Mouse (Mus musculus): ENCODE data around the gene Sbpl. TPM values are rescaled to one million over a fixed set of nuclear protein-coding genes. Genes with fewer than 3 reads are reported as not detected.

Sbpl gene
- polyA plus RNA-seq, 1 experiment = not detected

DNA sequence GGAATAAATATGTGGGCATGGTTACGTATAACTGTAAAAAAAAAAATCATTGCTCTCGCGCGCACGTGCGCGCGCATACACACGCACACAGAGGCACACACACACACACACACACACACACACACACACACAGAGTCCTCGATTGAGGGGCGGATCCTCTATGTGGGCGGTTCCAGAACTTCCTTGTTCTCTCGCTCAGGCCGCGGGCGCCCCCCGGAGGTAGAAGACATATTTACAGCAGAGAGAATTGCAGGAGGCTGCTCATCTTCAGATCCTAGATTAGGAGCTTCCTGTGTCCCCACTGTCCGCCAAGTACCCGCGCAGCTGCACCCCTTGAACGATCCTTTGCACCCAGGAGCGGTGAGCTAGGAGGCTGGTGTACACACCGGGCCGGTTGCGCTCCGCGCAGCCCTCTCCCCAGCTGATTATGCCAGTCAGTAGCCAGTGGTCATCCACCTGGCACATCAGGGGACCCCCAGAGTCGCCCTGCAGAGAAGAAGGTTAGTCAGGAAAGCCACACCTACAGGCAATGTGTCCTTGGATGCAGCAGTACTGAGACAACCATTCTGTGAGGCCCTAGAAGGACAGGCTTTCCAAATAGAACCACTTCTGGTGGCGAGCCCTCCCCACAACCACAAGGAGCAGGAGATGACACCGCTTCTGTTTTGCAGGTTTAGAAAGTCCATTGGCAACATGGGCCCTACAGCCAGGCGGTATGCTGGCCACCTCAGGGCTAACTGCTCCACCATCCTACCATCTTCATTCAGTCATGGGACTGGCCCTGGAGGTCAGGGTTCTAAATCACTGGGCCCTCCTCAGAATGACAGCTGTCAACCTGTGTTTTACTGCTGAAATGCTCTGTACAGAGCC is 38.7 kb upstream of the Sbpl start:
- Histone ChIP-seq H3K4me3 (ENCODE audit: control insufficient read depth, low read depth, low read length) (no peak overlapping the region), H3K36me3 (ENCODE audit: control insufficient read depth, insufficient read depth, low read length) (no peaks in the 10 kb centered on the region), H3K27me3 (ENCODE audit: control insufficient read depth, insufficient read depth, low read length) (no peaks in the 10 kb centered on the region), H3K4me1 (ENCODE audit: control insufficient read depth, insufficient read depth, low read length) (peaks cover 2% of the 10 kb centered on the region), H3K27ac (ENCODE audit: control insufficient read depth, insufficient read depth, low read depth, low read length) (no peak overlapping the region)
- TF ChIP-seq CTCF (IDR thresholded peaks at IDR 0.05; ENCODE audit: control insufficient read depth, insufficient read depth, insufficient replicate concordance, low read depth, low read length) (peak; percentile 61; the same call in 1 of the 2 replicates), POLR2A (IDR thresholded peaks at IDR 0.05; ENCODE audit: control insufficient read depth, low read depth, low read length) (no peak)

DNA sequence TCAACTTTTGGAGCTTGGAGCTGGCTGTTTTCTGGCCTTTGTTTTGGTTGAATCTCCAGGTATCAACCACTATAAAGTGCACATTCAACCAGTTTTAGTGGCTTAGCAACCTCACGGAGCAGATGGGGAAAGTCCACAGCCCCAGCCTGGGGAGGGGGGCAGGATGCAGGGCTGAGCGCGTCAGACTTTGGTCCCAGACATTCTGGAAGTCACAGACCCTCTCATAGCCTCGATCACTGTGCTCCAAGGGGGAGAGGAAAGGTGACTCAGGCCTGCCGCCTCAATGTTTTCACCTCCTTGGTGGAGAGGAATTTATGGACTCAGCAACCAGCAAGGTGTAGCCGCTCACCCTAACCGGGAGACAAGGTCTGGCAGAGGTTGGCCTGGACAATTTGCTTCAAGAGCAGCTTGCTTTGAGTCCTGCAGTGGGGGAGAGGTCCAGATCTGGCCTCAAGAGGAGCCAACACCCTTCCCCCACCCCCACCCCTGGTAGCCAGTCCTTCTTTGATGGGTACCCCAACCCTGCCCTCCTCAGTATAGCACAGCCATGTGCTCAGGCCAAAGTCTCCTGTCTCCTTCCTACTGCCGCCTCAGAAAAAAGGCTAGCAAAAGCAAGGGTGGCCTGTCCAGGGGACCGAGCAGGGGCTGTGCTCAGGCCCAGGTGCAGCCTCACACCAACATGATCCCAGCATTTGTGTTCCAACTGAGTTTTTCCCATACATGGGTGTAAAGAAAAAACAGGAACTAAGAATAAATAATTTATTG is 37.9 kb upstream of the Sbpl start:
- Histone ChIP-seq H3K4me1 (ENCODE audit: control insufficient read depth, insufficient read depth, low read length) (peaks cover 2% of the 10 kb centered on the region), H3K36me3 (ENCODE audit: control insufficient read depth, insufficient read depth, low read length) (no peaks in the 10 kb centered on the region), H3K27ac (ENCODE audit: control insufficient read depth, insufficient read depth, low read depth, low read length) (no peak overlapping the region), H3K4me3 (ENCODE audit: control insufficient read depth, low read depth, low read length) (no peak overlapping the region), H3K27me3 (ENCODE audit: control insufficient read depth, insufficient read depth, low read length) (no peaks in the 10 kb centered on the region)
- no peak for TF ChIP-seq POLR2A (IDR thresholded peaks at IDR 0.05; ENCODE audit: control insufficient read depth, low read depth, low read length)
- no peak for TF ChIP-seq CTCF (IDR thresholded peaks at IDR 0.05; ENCODE audit: control insufficient read depth, insufficient read depth, insufficient replicate concordance, low read depth, low read length)

DNA sequence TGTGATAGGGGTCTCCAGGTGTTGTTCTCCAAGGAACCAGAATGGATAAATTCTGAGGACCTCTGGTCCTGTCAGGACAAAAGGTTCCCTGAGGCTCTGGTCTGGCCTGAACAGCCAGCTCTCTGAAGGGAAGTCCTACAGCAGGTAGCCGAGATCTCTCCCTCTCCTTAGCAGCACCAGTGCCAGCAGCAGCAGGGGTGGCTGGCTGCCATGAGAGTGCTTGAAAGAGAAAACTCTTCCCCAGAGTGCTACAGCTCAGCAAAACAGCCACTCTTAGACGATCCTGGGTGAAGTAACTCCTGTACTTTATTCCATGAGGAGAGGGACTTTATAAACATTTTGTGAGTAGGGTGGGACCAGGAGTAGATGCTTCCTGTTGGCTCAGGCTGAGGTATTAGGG is 34.7 kb upstream of the Sbpl start:
- Histone ChIP-seq H3K4me1 (ENCODE audit: control insufficient read depth, insufficient read depth, low read length) (peaks cover 2% of the 10 kb centered on the region), H3K27me3 (ENCODE audit: control insufficient read depth, insufficient read depth, low read length) (no peaks in the 10 kb centered on the region), H3K36me3 (ENCODE audit: control insufficient read depth, insufficient read depth, low read length) (no peaks in the 10 kb centered on the region), H3K27ac (ENCODE audit: control insufficient read depth, insufficient read depth, low read depth, low read length) (no peak overlapping the region), H3K4me3 (ENCODE audit: control insufficient read depth, low read depth, low read length) (no peak overlapping the region)
- TF ChIP-seq CTCF (IDR thresholded peaks at IDR 0.05; ENCODE audit: control insufficient read depth, insufficient read depth, insufficient replicate concordance, low read depth, low read length) (no peak), POLR2A (IDR thresholded peaks at IDR 0.05; ENCODE audit: control insufficient read depth, low read depth, low read length) (no peak)

DNA sequence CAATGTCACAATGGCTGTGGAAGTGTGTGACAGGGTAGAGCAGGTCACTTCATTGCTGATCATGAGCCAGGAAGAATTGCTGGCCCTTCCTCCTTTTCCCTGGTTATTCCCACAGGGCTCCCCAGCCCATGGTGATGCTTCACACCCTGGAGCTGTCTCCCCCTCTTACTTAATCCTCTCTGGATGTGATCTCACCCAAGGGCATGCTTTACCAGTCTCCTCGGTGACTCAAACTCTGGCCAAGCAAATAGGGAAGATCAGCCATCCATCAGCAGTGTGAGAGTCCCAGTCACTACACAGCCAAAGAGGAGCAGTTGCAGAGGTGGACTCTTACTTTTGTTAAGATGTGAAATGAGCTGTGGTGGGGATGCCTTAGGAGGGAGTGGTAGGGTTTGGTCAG is 29.9 kb upstream of the Sbpl start:
- Histone ChIP-seq H3K4me3 (ENCODE audit: control insufficient read depth, low read depth, low read length) (no peak overlapping the region), H3K36me3 (ENCODE audit: control insufficient read depth, insufficient read depth, low read length) (no peaks in the 10 kb centered on the region), H3K27ac (ENCODE audit: control insufficient read depth, insufficient read depth, low read depth, low read length) (no peak overlapping the region), H3K27me3 (ENCODE audit: control insufficient read depth, insufficient read depth, low read length) (no peaks in the 10 kb centered on the region), H3K4me1 (ENCODE audit: control insufficient read depth, insufficient read depth, low read length) (no peaks in the 10 kb centered on the region; the same call in 1 of the 2 replicates)
- no peak for TF ChIP-seq CTCF (IDR thresholded peaks at IDR 0.05; ENCODE audit: control insufficient read depth, insufficient read depth, insufficient replicate concordance, low read depth, low read length)

DNA sequence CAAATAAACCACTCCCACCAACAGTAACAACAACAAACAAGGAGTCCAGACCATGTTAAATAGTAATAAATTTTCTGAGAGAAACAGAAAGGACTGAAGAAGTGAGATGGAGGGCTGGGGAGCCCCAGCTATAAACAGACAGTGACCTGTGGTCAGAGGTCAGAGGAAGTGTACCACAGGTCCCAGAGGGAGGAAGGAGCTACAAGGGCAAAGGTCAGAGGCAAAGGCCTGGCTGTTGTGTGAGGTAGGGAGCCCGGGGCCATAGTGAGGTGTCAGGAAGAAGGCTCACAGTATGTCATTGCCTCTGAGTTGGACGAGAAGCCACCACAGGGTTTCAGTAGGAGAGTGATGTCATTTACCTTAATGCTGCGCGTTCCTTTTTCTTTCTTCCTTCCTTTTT is 27.8 kb upstream of the Sbpl start:
- Histone ChIP-seq H3K4me3 (ENCODE audit: control insufficient read depth, low read depth, low read length) (no peak overlapping the region), H3K4me1 (ENCODE audit: control insufficient read depth, insufficient read depth, low read length) (no peaks in the 10 kb centered on the region; the same call in 1 of the 2 replicates), H3K36me3 (ENCODE audit: control insufficient read depth, insufficient read depth, low read length) (no peaks in the 10 kb centered on the region), H3K27ac (ENCODE audit: control insufficient read depth, insufficient read depth, low read depth, low read length) (no peak overlapping the region), H3K27me3 (ENCODE audit: control insufficient read depth, insufficient read depth, low read length) (no peaks in the 10 kb centered on the region)
- TF ChIP-seq POLR2A (IDR thresholded peaks at IDR 0.05; ENCODE audit: control insufficient read depth, low read depth, low read length) (no peak), CTCF (IDR thresholded peaks at IDR 0.05; ENCODE audit: control insufficient read depth, insufficient read depth, insufficient replicate concordance, low read depth, low read length) (no peak)

DNA sequence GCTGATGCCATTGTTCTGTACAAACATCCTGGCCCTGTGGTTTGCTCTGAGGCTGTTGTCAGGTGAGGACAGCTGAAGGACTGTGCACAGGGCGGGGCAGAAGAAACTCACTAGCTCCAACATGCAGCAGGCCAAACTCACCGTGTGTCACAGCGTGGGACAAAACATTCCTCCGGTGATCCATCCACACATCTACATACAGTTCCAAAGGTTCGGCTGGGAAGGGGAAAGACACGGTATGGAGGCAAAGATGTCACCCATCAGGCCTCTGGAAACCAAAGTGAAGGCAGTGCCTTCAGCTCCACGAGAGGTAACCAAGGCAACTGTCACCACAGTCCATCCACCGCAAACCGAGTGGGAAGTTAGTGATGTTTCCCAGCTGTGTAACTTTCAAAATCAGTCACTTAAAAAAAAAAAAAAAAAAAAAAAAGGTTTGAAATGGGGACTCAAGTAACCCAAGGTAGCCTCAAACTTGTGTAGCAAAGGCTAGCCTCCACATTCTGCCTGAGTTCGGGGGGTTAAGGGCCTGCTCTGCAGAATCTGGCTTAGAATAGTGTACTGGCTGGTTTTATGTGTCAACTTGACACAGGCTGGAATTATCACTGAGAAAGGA is 25.3 kb upstream of the Sbpl start, which contains the start of gene Prss30:
Gene Prss30 (minus strand): TSS at position 270 of the 613 bp plus-strand sequence.
- TF ChIP-seq POLR2A (IDR thresholded peaks at IDR 0.05; ENCODE audit: control insufficient read depth, low read depth, low read length) = no peak
- TF ChIP-seq CTCF (IDR thresholded peaks at IDR 0.05; ENCODE audit: control insufficient read depth, insufficient read depth, insufficient replicate concordance, low read depth, low read length) = no peak
- Histone ChIP-seq H3K4me3 (ENCODE audit: control insufficient read depth, low read depth, low read length) (no peak within 1 kb of the TSS), H3K27ac (ENCODE audit: control insufficient read depth, insufficient read depth, low read depth, low read length) (no peak within 1 kb of the TSS), H3K36me3 (ENCODE audit: control insufficient read depth, insufficient read depth, low read length) (no peaks in the 10 kb centered on the region), H3K27me3 (ENCODE audit: control insufficient read depth, insufficient read depth, low read length) (no peaks in the 10 kb centered on the region), H3K4me1 (ENCODE audit: control insufficient read depth, insufficient read depth, low read length) (no peaks in the 10 kb centered on the region; the same call in 1 of the 2 replicates)

DNA sequence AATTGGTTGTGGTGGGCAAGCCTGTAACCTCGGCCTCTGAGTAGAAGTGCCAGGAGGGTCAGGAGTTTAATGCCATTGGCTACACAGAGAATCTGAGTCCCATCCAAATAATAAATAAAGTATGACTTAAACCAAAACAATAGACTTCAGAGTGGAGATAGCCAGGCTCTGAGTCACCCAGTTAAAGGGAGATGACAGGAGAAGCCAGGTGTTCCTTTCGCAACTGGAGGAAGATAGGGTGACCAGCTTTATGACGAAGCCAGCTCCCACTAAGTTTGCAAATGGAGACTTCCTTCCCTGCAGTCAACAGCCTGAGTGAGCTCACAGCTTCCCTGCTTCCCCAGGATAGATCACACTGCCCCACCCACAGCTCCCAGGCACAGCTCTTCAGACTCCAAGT is 24.4 kb upstream of the Sbpl start:
- TF ChIP-seq CTCF (IDR thresholded peaks at IDR 0.05; ENCODE audit: control insufficient read depth, insufficient read depth, insufficient replicate concordance, low read depth, low read length) (no peak), POLR2A (IDR thresholded peaks at IDR 0.05; ENCODE audit: control insufficient read depth, low read depth, low read length) (no peak)
- H3K36me3 ChIP-seq (ENCODE audit: control insufficient read depth, insufficient read depth, low read length) = no peaks in the 10 kb centered on the region
- H3K27me3 ChIP-seq (ENCODE audit: control insufficient read depth, insufficient read depth, low read length) = no peaks in the 10 kb centered on the region
- H3K4me3 ChIP-seq (ENCODE audit: control insufficient read depth, low read depth, low read length) = no peak overlapping the region
- H3K27ac ChIP-seq (ENCODE audit: control insufficient read depth, insufficient read depth, low read depth, low read length) = no peak overlapping the region
- H3K4me1 ChIP-seq (ENCODE audit: control insufficient read depth, insufficient read depth, low read length) = no peaks in the 10 kb centered on the region; the same call in 1 of the 2 replicates
